Mouse (Mus musculus): ENCODE measurements around the gene Wfdc12. TPM values are rescaled to one million over a fixed set of nuclear protein-coding genes. Genes with fewer than 3 reads are reported as not detected.
"Not testable (repeated sequence)": the region's sequence is repeated elsewhere in the genome, so short reads cannot be mapped to it uniquely, and the experiment has no call there.

Wfdc12 gene
- polyA plus RNA-seq, 1 experiment from 2014 or later, result not detected

DNA sequence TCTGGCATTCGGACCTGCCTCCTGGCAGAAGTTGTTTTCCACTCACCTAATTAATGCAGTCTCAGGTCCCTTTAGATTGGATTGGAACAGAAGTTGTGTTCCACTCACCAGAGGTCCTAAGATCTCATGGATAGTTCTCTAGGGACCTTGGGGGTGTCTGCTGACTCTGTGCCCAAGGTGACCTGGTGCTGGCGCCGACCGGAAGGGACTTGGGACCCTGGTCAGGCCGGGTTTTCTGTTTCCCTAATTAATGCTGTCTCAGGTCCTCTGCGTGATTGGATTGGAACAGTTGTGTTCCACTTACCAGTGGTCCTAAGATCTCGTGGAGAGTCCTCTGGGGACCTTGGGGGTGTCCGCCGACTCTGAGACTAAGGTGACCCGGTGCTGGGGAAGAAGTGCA is 15.6 kb upstream of the Wfdc12 start:
- not testable (repeated sequence) for H3K27me3 ChIP-seq (replicated peaks; ENCODE audit: control insufficient read depth, insufficient read depth, low read length); H3K27ac ChIP-seq (ENCODE audit: low read depth, low read length); ATAC-seq; H3K9me3 ChIP-seq (ENCODE audit: control insufficient read depth, low read length); H3K4me2 ChIP-seq (ENCODE audit: low read length); H3K4me3 ChIP-seq (ENCODE audit: low read length); H3K9ac ChIP-seq (ENCODE audit: low read depth, low read length); H3K4me1 ChIP-seq (ENCODE audit: control insufficient read depth, insufficient read depth, low read depth, low read length); H3K36me3 ChIP-seq (ENCODE audit: control insufficient read depth, insufficient read depth, low read length)
- WGBS, result 94% methylated on average over 10 of the region's 10 CpGs

DNA sequence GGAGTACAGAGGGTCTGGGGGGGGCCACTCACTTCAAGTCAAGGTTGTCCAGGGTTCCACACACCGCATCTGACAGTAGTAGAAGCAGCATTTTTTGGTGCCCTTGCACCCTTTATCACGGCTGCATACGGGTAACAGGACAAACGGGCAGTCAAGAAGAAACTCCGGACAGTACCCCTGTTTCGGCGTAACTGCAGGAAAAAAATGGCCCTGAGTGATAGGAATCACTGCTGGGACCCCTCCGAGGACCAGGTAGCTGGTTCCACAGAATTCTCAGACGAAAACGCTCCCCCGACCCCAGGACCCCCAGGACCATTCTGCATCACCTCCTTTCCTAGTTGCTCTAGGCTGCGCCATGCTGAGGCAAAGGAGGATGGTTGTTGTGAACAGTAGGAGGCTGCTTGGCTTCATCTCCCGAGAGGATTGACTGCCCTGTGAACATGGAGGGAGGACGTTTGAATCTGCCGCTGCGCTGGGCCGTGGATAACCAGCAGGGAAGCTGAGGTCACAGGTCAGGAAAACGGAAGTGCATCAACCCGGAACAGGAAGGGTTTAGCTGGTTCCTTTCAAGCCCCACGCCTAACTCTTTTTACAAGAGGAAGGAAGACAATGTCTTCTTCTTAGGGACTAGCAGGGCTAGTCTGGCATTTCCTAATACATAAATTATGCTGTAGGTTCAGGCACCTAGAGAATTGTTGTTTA is 9.4 kb upstream of the Wfdc12 start, which contains the start of gene Wfdc15a:
Gene Wfdc15a, minus strand, starts transcription at position 505 of the 702 bp plus-strand sequence.
- H3K4me3 ChIP-seq (ENCODE audit: low read length), result no peak within 1 kb of the TSS
- WGBS, result 82% methylated on average over 20 of the region's 20 CpGs
- no peaks in the 10 kb centered on the region for H3K27me3 ChIP-seq (replicated peaks; ENCODE audit: control insufficient read depth, insufficient read depth, low read length)
- no peak within 1 kb of the TSS for H3K9ac ChIP-seq (ENCODE audit: low read depth, low read length)
- no peak within 1 kb of the TSS for H3K4me2 ChIP-seq (ENCODE audit: low read length)
- 0 out of 2 replicates have a peak, but pooled peaks cover 2% of the 10 kb centered on the region for H3K9me3 ChIP-seq (ENCODE audit: control insufficient read depth, low read length)
- no peaks in the 10 kb centered on the region for H3K4me1 ChIP-seq (ENCODE audit: control insufficient read depth, insufficient read depth, low read depth, low read length)
- ATAC-seq, result no peak
- no peaks in the 10 kb centered on the region for H3K36me3 ChIP-seq (ENCODE audit: control insufficient read depth, insufficient read depth, low read length)
- H3K27ac ChIP-seq (ENCODE audit: low read depth, low read length), result no peak within 1 kb of the TSS

DNA sequence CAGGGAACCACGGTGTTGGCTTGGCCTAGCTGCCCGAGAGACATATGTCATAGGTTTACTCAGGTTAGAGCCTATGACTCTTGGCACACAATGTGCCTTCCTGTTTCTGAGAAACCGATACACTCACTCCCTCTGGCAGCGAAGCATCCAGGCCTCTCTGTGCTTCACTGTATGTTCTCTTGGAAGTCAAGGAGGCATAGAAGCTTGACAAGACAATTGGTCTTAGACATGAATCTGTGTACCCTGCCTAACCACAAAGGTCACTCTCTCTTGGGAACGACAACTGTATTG is 6.2 kb upstream of the Wfdc12 start:
- no peaks in the 10 kb centered on the region for H3K36me3 ChIP-seq (ENCODE audit: control insufficient read depth, insufficient read depth, low read length)
- no peak for ATAC-seq
- 84% methylated on average over 5 of the region's 5 CpGs for WGBS
- no peaks in the 10 kb centered on the region for H3K27me3 ChIP-seq (replicated peaks; ENCODE audit: control insufficient read depth, insufficient read depth, low read length)
- no peak overlapping the region for H3K27ac ChIP-seq (ENCODE audit: low read depth, low read length)
- no peak overlapping the region for H3K4me2 ChIP-seq (ENCODE audit: low read length)
- no peak overlapping the region for H3K4me3 ChIP-seq (ENCODE audit: low read length)
- H3K4me1 ChIP-seq (ENCODE audit: control insufficient read depth, insufficient read depth, low read depth, low read length), result no peaks in the 10 kb centered on the region
- 0 out of 2 replicates have a peak, but pooled peaks cover 2% of the 10 kb centered on the region for H3K9me3 ChIP-seq (ENCODE audit: control insufficient read depth, low read length)
- H3K9ac ChIP-seq (ENCODE audit: low read depth, low read length), result no peak overlapping the region

DNA sequence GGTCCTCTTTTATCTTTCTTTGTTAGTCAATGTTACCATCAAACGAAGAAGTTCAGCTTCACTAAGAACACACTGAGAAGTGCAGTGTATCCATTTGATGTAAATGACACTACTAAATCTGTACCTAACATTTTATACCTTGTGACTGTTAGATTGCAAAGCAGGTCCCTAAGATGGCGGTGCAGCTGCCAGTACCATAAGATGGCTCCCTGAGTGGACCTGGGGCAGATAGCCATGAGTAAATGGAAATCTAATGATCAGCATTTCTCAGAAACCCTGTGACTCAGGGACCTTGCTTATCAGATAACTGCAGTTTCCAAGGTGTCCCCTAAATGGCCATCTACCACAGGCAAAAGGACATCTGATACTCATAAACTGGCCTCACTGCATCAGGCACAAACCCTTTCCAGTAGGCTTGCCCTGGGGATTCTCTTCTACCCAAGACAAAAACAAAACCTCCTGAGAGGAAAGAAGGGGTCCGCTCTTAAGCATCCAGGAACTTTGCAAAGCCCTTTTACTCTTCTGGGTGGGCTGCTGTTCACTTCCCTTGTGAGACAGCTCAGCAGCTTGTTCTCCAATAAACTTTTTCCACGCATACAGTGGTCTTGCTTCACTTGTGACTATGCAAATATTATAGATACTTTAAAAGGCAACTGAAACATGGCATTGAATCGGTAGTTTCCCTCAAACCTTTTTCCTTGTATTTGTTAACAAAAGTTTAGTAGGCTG is 5.7 kb upstream of the Wfdc12 start:
- ATAC-seq, result no peak

DNA sequence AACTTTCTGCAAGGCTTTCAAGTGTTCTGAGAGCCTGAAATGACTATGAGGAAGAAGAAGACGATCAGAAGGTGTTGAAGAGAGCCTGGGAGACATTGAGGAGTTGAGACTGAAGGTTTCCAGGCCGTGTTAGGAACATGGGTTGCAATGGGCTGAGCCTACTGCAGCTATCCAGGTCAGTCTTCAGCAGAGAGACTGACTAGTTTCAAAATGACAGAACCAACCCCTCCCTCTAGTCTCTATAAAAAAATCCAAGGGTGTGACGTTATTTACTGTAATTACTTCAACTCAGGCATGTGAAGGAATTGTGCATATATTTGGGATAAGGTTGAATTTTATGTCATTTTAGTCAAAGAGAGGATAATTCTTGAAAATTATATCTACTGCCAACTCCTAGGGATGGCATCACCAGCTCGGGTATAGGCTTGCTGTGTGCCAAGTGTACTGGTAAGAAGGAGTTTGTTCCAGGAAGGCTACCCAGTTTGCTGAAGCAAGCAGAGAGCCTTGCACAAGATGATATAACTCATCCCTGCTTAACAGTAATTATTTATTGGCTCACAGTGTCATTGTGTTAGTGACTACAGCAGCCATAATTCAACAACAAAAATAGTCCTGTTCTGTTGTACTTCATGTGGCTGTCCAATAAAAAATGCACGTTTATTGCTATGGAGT is 4.7 kb upstream of the Wfdc12 start:
- Histone ChIP-seq H3K9me3 (ENCODE audit: control insufficient read depth, low read length) (no peaks in the 10 kb centered on the region), H3K27me3 (replicated peaks; ENCODE audit: control insufficient read depth, insufficient read depth, low read length) (no peaks in the 10 kb centered on the region), H3K4me1 (ENCODE audit: control insufficient read depth, insufficient read depth, low read depth, low read length) (no peaks in the 10 kb centered on the region), H3K4me3 (ENCODE audit: low read length) (no peak overlapping the region), H3K4me2 (ENCODE audit: low read length) (no peak overlapping the region), H3K27ac (ENCODE audit: low read depth, low read length) (no peak overlapping the region), H3K36me3 (ENCODE audit: control insufficient read depth, insufficient read depth, low read length) (no peaks in the 10 kb centered on the region), H3K9ac (ENCODE audit: low read depth, low read length) (no peak overlapping the region)
- 86% methylated on average over 5 of the region's 5 CpGs for WGBS
- no peak for ATAC-seq

More for the DNA sequence above, 5.7 kb upstream of the Wfdc12 start:
- Histone ChIP-seq H3K27me3 (replicated peaks; ENCODE audit: control insufficient read depth, insufficient read depth, low read length) (no peaks in the 10 kb centered on the region), H3K4me1 (ENCODE audit: control insufficient read depth, insufficient read depth, low read depth, low read length) (no peaks in the 10 kb centered on the region), H3K9ac (ENCODE audit: low read depth, low read length) (no peak overlapping the region), H3K9me3 (ENCODE audit: control insufficient read depth, low read length) (0 out of 2 replicates have a peak, but pooled peaks cover 2% of the 10 kb centered on the region), H3K36me3 (ENCODE audit: control insufficient read depth, insufficient read depth, low read length) (no peaks in the 10 kb centered on the region), H3K4me3 (ENCODE audit: low read length) (no peak overlapping the region), H3K27ac (ENCODE audit: low read depth, low read length) (no peak overlapping the region), H3K4me2 (ENCODE audit: low read length) (no peak overlapping the region)
- 93% methylated on average over 5 of the region's 5 CpGs for WGBS

DNA sequence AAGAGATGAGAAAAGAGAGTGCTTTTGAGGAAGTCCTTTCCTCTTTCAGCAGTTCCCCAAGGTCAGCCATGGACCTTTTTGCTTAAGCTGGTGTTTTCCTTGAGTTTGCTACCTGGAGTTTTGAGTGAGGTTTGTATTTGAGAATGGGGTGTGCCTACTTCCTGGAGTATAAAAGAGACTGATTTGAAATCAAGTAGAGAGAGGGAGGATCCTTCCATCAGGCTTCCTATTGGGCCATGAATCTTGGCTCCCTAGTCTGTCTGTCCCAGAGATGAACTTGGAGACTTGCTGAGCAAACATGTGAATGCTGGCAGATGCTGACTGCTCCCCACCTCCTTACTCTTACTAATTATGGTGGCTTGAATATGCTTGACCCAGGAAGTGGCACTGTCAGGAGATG is 1.9 kb upstream of the Wfdc12 start:
- H3K27me3 ChIP-seq (replicated peaks; ENCODE audit: control insufficient read depth, insufficient read depth, low read length), result no peaks in the 10 kb centered on the region
- no peaks in the 10 kb centered on the region for H3K4me1 ChIP-seq (ENCODE audit: control insufficient read depth, insufficient read depth, low read depth, low read length)
- no peak overlapping the region for H3K4me2 ChIP-seq (ENCODE audit: low read length)
- H3K27ac ChIP-seq (ENCODE audit: low read depth, low read length), result no peak overlapping the region
- H3K9me3 ChIP-seq (ENCODE audit: control insufficient read depth, low read length), result peaks cover 2% of the 10 kb centered on the region; the same call in 1 of the 2 replicates
- H3K36me3 ChIP-seq (ENCODE audit: control insufficient read depth, insufficient read depth, low read length), result no peaks in the 10 kb centered on the region
- no peak overlapping the region for H3K4me3 ChIP-seq (ENCODE audit: low read length)
- H3K9ac ChIP-seq (ENCODE audit: low read depth, low read length), result no peak overlapping the region
- no peak for ATAC-seq

DNA sequence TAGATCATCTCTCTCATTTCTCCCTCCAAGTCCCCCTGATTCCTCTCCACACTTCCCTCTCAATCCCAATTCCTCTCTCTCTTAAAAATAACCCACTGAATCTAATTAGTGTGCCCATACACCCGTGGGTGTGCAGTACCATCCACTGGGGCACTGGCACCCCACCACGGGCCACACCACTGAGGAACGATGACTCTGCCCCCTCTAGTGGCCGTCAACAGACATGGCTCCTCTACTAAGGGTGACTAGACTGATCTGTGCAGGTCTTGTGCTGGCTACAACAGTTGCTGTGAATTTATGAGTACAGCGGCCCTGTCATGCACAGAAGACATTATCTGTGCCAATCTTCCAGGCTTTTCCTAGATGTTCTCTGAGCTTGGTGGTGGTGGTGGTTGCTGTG is 1.7 kb downstream of the Wfdc12 start:
- Histone ChIP-seq H3K4me1 (ENCODE audit: control insufficient read depth, insufficient read depth, low read depth, low read length) (no peaks in the 10 kb centered on the region), H3K27me3 (replicated peaks; ENCODE audit: control insufficient read depth, insufficient read depth, low read length) (no peaks in the 10 kb centered on the region), H3K27ac (ENCODE audit: low read depth, low read length) (no peak overlapping the region), H3K4me3 (ENCODE audit: low read length) (no peak overlapping the region), H3K4me2 (ENCODE audit: low read length) (no peak overlapping the region), H3K9ac (ENCODE audit: low read depth, low read length) (no peak overlapping the region), H3K9me3 (ENCODE audit: control insufficient read depth, low read length) (peaks cover 2% of the 10 kb centered on the region; the same call in 1 of the 2 replicates), H3K36me3 (ENCODE audit: control insufficient read depth, insufficient read depth, low read length) (no peaks in the 10 kb centered on the region)
- ATAC-seq, result no peak
- WGBS, result 34% methylated on average over 5 of the region's 5 CpGs

DNA sequence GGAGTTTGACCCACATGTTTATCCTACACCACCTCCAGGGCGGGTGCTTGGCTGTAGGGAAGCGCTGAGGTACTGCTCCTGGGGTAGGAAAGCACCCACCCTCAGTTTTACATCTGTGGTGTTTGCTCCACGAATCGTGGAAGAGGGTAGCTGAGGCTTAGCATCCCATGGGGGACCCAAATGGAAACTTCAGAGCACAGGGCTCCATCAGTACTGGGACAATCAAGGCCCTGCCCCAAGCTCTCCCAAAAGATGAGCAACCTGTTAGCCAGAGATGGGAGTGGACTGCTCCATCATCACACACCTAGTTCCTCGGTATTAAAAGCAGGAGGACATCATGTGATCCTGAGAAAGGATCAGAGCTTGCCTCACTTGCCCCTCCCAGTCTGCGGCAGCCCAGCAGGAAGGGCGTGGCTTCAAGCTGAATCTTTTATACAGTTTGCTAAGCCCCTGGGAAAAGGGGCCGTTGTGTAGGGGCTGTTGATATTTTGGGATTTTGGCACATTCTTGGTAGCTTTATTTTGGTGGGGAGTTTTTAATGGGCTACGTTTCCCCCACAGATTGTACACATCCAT is 6.2 kb downstream of the Wfdc12 start:
- Histone ChIP-seq H3K9ac (ENCODE audit: low read depth, low read length) (no peak overlapping the region), H3K4me3 (ENCODE audit: low read length) (no peak overlapping the region), H3K36me3 (ENCODE audit: control insufficient read depth, insufficient read depth, low read length) (no peaks in the 10 kb centered on the region), H3K27me3 (replicated peaks; ENCODE audit: control insufficient read depth, insufficient read depth, low read length) (no peaks in the 10 kb centered on the region), H3K27ac (ENCODE audit: low read depth, low read length) (no peak overlapping the region), H3K4me1 (ENCODE audit: control insufficient read depth, insufficient read depth, low read depth, low read length) (no peaks in the 10 kb centered on the region), H3K9me3 (ENCODE audit: control insufficient read depth, low read length) (peaks cover 2% of the 10 kb centered on the region; the same call in 1 of the 2 replicates), H3K4me2 (ENCODE audit: low read length) (no peak overlapping the region)
- ATAC-seq, result no peak
- 52% methylated on average over 9 of the region's 9 CpGs for WGBS

DNA sequence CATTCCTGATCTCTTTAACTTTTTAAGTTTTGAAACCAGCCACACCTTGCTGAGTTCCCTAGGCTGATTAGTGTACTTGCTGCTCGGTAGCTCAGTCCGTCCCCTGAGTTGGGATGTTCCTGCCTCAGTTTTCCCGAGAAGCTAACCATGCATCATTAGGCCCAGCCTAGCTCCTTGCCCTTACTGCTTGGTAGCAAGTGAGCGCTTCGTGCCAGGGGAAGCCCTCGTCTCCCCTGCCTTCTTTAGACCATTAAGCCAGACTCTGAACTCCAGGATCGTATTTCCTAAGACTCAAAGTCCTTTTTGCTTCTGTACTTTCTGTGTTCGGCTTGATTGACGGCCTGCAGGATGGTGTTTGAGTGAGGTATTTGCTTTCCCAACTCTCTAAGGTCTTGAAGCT is 7.1 kb downstream of the Wfdc12 start:
- no peak overlapping the region for H3K27ac ChIP-seq (ENCODE audit: low read depth, low read length)

More for the DNA sequence above, 7.1 kb downstream of the Wfdc12 start:
- WGBS, result 78% methylated on average over 9 of the region's 9 CpGs
- Histone ChIP-seq H3K9me3 (ENCODE audit: control insufficient read depth, low read length) (no peaks in the 10 kb centered on the region), H3K9ac (ENCODE audit: low read depth, low read length) (no peak overlapping the region), H3K4me2 (ENCODE audit: low read length) (no peak overlapping the region), H3K36me3 (ENCODE audit: control insufficient read depth, insufficient read depth, low read length) (no peaks in the 10 kb centered on the region), H3K4me1 (ENCODE audit: control insufficient read depth, insufficient read depth, low read depth, low read length) (no peaks in the 10 kb centered on the region), H3K27me3 (replicated peaks; ENCODE audit: control insufficient read depth, insufficient read depth, low read length) (no peaks in the 10 kb centered on the region), H3K4me3 (ENCODE audit: low read length) (no peak overlapping the region)
- no peak for ATAC-seq
